Mouse (Mus musculus): ENCODE results near the gene Rbm47. TPM values are rescaled to one million over a fixed set of nuclear protein-coding genes. Genes with fewer than 3 reads are reported as not detected.
"Not testable (repeated sequence)": the region's sequence is repeated elsewhere in the genome, so short reads cannot be mapped to it uniquely, and the experiment has no call there.

The Rbm47 gene
- total RNA-seq, 2 experiments from 2014 or later = 2.7 to 2.8 TPM

GRCm38 (mm10) chr5:65997813-65998212, 175.1 kb downstream of the Rbm47 start:
- intact Hi-C loops (cut with DNase I) = no loop called here
- no peak for DNase-seq

GRCm38 (mm10) chr5:65994643-65995042, 178.3 kb downstream of the Rbm47 start:
- DNase-seq = no peak
- intact Hi-C loops (cut with DNase I) = no loop called here

- no peak for DNase-seq
- intact Hi-C loops (cut with DNase I) = no loop called here
Measured at GRCm38 (mm10) chr5:65991191-65991590, 181.7 kb downstream of the Rbm47 start.

GRCm38 (mm10) chr5:65987004-65987403, 185.9 kb downstream of the Rbm47 start:
- intact Hi-C loops (cut with DNase I); DNase-seq: not testable (repeated sequence)

- intact Hi-C loops (cut with DNase I) = no loop called here
- DNase-seq = no peak
Measured at GRCm38 (mm10) chr5:65986426-65986825, 186.5 kb downstream of the Rbm47 start.

- no peak for DNase-seq
- intact Hi-C loops (cut with DNase I) = no loop called here
Measured at GRCm38 (mm10) chr5:65975731-65976130, 197.2 kb downstream of the Rbm47 start.

DNA sequence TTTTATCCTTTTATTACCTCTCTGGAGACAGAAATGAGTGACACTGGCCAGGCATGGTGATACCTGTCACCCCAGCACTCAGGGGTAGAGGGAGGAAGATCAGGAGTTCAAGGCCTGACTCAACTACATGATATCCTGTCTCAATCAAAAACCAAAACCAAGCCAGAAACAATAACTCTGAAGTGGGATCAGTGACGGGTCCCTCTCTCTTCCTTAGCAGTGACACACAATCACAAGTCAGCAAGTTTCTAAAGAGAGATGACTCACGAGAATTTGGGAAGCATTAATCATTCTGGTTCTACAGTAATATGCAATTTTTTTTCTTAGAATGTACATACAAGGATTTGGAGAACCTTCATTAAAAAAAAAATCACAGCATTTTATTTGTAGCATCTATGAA, 199.7 kb downstream of the Rbm47 start:
- intact Hi-C loops (cut with DNase I) = no loop called here
- DNase-seq = no peak

DNA sequence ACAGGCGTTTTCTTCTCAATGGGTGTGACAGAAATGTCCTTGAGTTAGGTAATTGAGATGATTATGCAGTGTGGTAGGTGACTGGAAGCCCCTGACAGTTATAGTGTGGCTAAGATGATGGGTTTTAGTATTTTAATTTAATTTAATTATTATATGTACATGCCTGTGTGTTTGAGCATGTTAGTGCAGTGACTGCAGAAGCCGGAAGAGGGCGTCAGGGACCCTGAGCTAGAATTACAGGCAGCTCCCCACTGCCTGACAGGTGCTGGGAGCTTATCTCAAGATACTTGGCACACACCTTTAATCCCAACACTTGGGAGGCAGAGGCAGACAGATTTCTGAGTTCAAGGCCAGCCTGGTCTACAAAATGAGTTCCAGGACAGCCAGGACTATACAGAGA, 204.9 kb downstream of the Rbm47 start:
- no peak for DNase-seq
- intact Hi-C loops (cut with DNase I) = no loop called here

DNA sequence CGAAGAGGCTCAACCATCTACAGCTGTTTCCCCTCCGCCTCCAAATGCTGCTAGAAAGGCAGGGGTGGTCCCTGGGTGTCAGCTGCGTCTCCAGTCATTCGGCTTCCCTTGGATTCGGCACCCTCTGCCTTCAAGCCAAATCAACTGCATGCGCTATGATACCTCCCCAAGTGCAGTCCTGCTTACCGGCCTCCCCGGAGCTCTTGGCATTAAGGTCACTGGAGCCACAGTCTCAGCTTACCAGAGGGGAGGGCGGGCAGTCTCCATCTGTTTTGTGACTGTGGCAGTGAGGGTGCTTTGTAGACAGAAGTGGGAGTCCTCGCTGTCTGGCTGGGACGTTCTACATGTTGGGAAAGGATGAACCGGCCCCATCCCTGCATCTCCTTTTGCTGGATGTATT, 205.8 kb downstream of the Rbm47 start:
- intact Hi-C loops (cut with DNase I) = no loop called here
- no peak for DNase-seq

Small RNA genes within 50 kb of the gene (microRNA-seq; reads per million reads assigned to microRNA genes)
- 0 reads per million in 2 experiments for gene Gm25952

Other genes with a start within 250 kb of the Rbm47 start
- 1 to 10 TPM in 1 of 2 experiments, under 1 TPM in 1; 0.14 to 5.2 TPM for gene Chrna9, start 238.2 kb downstream of the Rbm47 start, total RNA-seq (2021)
- gene 9130230L23Rik, start 168.8 kb downstream of the Rbm47 start, total RNA-seq (2021) = not detected
- gene Nsun7, start 86.8 kb upstream of the Rbm47 start, total RNA-seq (2021) = under 1 TPM; 0.07 to 0.17 TPM

Measured in heart, postnatal 14 days (tissue).